Mouse (Mus musculus): Measurements from ENCODE around the gene Fev. TPM values are rescaled to one million over a fixed set of nuclear protein-coding genes. Genes with fewer than 3 reads are reported as not detected.
A peak's percentile ranks its signal among the peaks of the same experiment; 100 is the strongest.

The Fev gene
- polyA plus RNA-seq, 1 experiment from 2014 or later, result not detected

- Histone ChIP-seq H3K27me3 (peaks cover 99% of the 10 kb centered on the region), H3K27ac (no peak within 1 kb of the TSS), H3K4me3 (no peak within 1 kb of the TSS), H3K4me1 (peaks cover 11% of the 10 kb centered on the region), H3K4me2 (peak within 1 kb of the TSS; percentile 18), H3K9me3 (no peaks in the 10 kb centered on the region), H3K9ac (no peak within 1 kb of the TSS), H3K36me3 (no peaks in the 10 kb centered on the region)
- WGBS, result 2% methylated on average over 25 of the region's 25 CpGs
- ATAC-seq (ENCODE audit: insufficient number of reproducible peaks, insufficient read depth, low FRiP score, low TSS enrichment, low read depth), result no peak
These were observed 8.1 kb upstream of the Fev start, which contains the start of gene Cryba2 for GRCm38 (mm10) chr1:74893134-74893855. TSS of gene Cryba2 (minus strand) at chr1:74893143.

- H3K4me3 ChIP-seq, result no peak overlapping the region
- no peak overlapping the region for H3K27ac ChIP-seq
- peaks cover 5% of the 10 kb centered on the region for H3K4me1 ChIP-seq
- H3K9me3 ChIP-seq, result no peaks in the 10 kb centered on the region
- 2% methylated on average over 39 of the region's 39 CpGs for WGBS
- H3K9ac ChIP-seq, result no peak overlapping the region
- 0 out of 2 replicates have a peak, but pooled peaks have one; percentile 43 for ATAC-seq (ENCODE audit: insufficient number of reproducible peaks, insufficient read depth, low FRiP score, low TSS enrichment, low read depth)
- no peaks in the 10 kb centered on the region for H3K36me3 ChIP-seq
- H3K27me3 ChIP-seq, result peaks cover 99% of the 10 kb centered on the region
- peak overlapping the region; percentile 18 for H3K4me2 ChIP-seq
These were observed 7.3 kb upstream of the Fev start for GRCm38 (mm10) chr1:74892351-74893133.

- ATAC-seq (ENCODE audit: insufficient number of reproducible peaks, insufficient read depth, low FRiP score, low TSS enrichment, low read depth), result no peak
- WGBS, result 4% methylated on average over 5 of the region's 8 CpGs
- peaks cover 5% of the 10 kb centered on the region; the same call in 1 of the 2 replicates for H3K4me1 ChIP-seq
These were observed 6.3 kb upstream of the Fev start for GRCm38 (mm10) chr1:74891513-74891912.

GRCm38 (mm10) chr1:74884196-74885141 lies 750 bp downstream of the Fev start:
- peak overlapping the region; percentile 29 for H3K4me3 ChIP-seq
- no peak overlapping the region for H3K9ac ChIP-seq
- H3K4me1 ChIP-seq, result peaks cover 28% of the 10 kb centered on the region
- under 1% methylated on average over 57 of the region's 57 CpGs for WGBS
- no peak overlapping the region for H3K27ac ChIP-seq
- peak overlapping the region; percentile 49 for H3K4me2 ChIP-seq
- H3K27me3 ChIP-seq, result peaks cover 97% of the 10 kb centered on the region
- no peak for ATAC-seq (ENCODE audit: insufficient number of reproducible peaks, insufficient read depth, low FRiP score, low TSS enrichment, low read depth)
- H3K9me3 ChIP-seq, result no peaks in the 10 kb centered on the region
- H3K36me3 ChIP-seq, result no peaks in the 10 kb centered on the region

More at GRCm38 (mm10) chr1:74891513-74891912, 6.3 kb upstream of the Fev start:
- no peak overlapping the region for H3K4me2 ChIP-seq
- peaks cover 99% of the 10 kb centered on the region for H3K27me3 ChIP-seq
- no peaks in the 10 kb centered on the region for H3K9me3 ChIP-seq
- H3K9ac ChIP-seq, result no peak overlapping the region
- no peak overlapping the region for H3K4me3 ChIP-seq
- no peaks in the 10 kb centered on the region for H3K36me3 ChIP-seq
- no peak overlapping the region for H3K27ac ChIP-seq

- peaks cover 99% of the 10 kb centered on the region for H3K27me3 ChIP-seq
- no peak overlapping the region for H3K27ac ChIP-seq
- H3K36me3 ChIP-seq, result no peaks in the 10 kb centered on the region
- H3K4me2 ChIP-seq, result no peak overlapping the region
- H3K4me1 ChIP-seq, result peaks cover 28% of the 10 kb centered on the region
- H3K4me3 ChIP-seq, result no peak overlapping the region
- H3K9ac ChIP-seq, result no peak overlapping the region
- 3% methylated on average over 5 of the region's 5 CpGs for WGBS
- H3K9me3 ChIP-seq, result no peaks in the 10 kb centered on the region
- ATAC-seq (ENCODE audit: insufficient number of reproducible peaks, insufficient read depth, low FRiP score, low TSS enrichment, low read depth), result no peak
These were observed 1.8 kb downstream of the Fev start for GRCm38 (mm10) chr1:74883441-74883840.

GRCm38 (mm10) chr1:74882828-74883227 lies 2.4 kb downstream of the Fev start:
- WGBS, result 1% methylated on average over 8 of the region's 8 CpGs
- H3K9ac ChIP-seq, result no peak overlapping the region
- H3K4me3 ChIP-seq, result no peak overlapping the region
- no peaks in the 10 kb centered on the region for H3K36me3 ChIP-seq
- peaks cover 99% of the 10 kb centered on the region for H3K27me3 ChIP-seq
- H3K4me2 ChIP-seq, result peak overlapping the region; percentile 64
- no peak for ATAC-seq (ENCODE audit: insufficient number of reproducible peaks, insufficient read depth, low FRiP score, low TSS enrichment, low read depth)
- H3K4me1 ChIP-seq, result peaks cover 28% of the 10 kb centered on the region
- H3K27ac ChIP-seq, result no peak overlapping the region
- no peaks in the 10 kb centered on the region for H3K9me3 ChIP-seq

- Histone ChIP-seq H3K27me3 (peaks cover 97% of the 10 kb centered on the region), H3K4me1 (peaks cover 28% of the 10 kb centered on the region), H3K27ac (no peak overlapping the region), H3K9ac (peak overlapping the region; percentile 49; the same call in 1 of the 2 replicates), H3K9me3 (no peaks in the 10 kb centered on the region), H3K4me3 (peak overlapping the region; percentile 41), H3K36me3 (no peaks in the 10 kb centered on the region), H3K4me2 (peak overlapping the region; percentile 64)
- ATAC-seq (ENCODE audit: insufficient number of reproducible peaks, insufficient read depth, low FRiP score, low TSS enrichment, low read depth), result no peak
- WGBS, result 2% methylated on average over 74 of the region's 74 CpGs
These were observed 3.0 kb downstream of the Fev start for GRCm38 (mm10) chr1:74882055-74882734.

GRCm38 (mm10) chr1:74880785-74881360 lies 4.3 kb downstream of the Fev start:
- Histone ChIP-seq H3K27ac (no peak overlapping the region), H3K27me3 (peaks cover 97% of the 10 kb centered on the region), H3K36me3 (no peaks in the 10 kb centered on the region), H3K4me3 (0 out of 2 replicates have a peak overlapping the region, but pooled peaks have one; percentile 16), H3K4me1 (peaks cover 27% of the 10 kb centered on the region), H3K4me2 (peak overlapping the region; percentile 42), H3K9ac (no peak overlapping the region), H3K9me3 (no peaks in the 10 kb centered on the region)
- WGBS, result 3% methylated on average over 18 of the region's 18 CpGs
- no peak for ATAC-seq (ENCODE audit: insufficient number of reproducible peaks, insufficient read depth, low FRiP score, low TSS enrichment, low read depth)

GRCm38 (mm10) chr1:74877199-74877598 lies 8.0 kb downstream of the Fev start:
- H3K4me1 ChIP-seq, result peaks cover 5% of the 10 kb centered on the region
- H3K27ac ChIP-seq, result no peak overlapping the region
- no peak overlapping the region for H3K4me3 ChIP-seq
- 52% methylated on average over 3 of the region's 3 CpGs for WGBS
- no peak overlapping the region for H3K9ac ChIP-seq
- ATAC-seq (ENCODE audit: insufficient number of reproducible peaks, insufficient read depth, low FRiP score, low TSS enrichment, low read depth), result no peak
- no peak overlapping the region for H3K4me2 ChIP-seq
- peaks cover 82% of the 10 kb centered on the region for H3K27me3 ChIP-seq
- H3K36me3 ChIP-seq, result no peaks in the 10 kb centered on the region
- H3K9me3 ChIP-seq, result no peaks in the 10 kb centered on the region

GRCm38 (mm10) chr1:74872218-74872617 lies 13.0 kb downstream of the Fev start:
- Histone ChIP-seq H3K27me3 (peaks cover 59% of the 10 kb centered on the region), H3K4me3 (no peak overlapping the region), H3K9me3 (no peaks in the 10 kb centered on the region), H3K4me1 (no peaks in the 10 kb centered on the region), H3K9ac (no peak overlapping the region), H3K27ac (no peak overlapping the region), H3K4me2 (no peak overlapping the region), H3K36me3 (no peaks in the 10 kb centered on the region)
- ATAC-seq (ENCODE audit: insufficient number of reproducible peaks, insufficient read depth, low FRiP score, low TSS enrichment, low read depth), result no peak
- WGBS, result 65% methylated on average over 2 of the region's 2 CpGs
